Mouse (Mus musculus) induced T-regulatory cell, adult 2 months (primary cell): ENCODE measurements around the gene Defb19.

Experiments used
- DNase-seq: peaks from one replicate; pipeline ENCODE4 v3.0.0-alpha.2; 2012; ENCODE audit warnings: low read depth

Gene Defb19

GRCm38 (mm10) chr2:152580107-152580506, at the start of gene Defb19:
Gene Defb19 (minus strand): TSS chr2:152580312.
- DNase-seq, result no peak

- DNase-seq, result no peak
These were observed 49.8 kb upstream of the Defb19 start for GRCm38 (mm10) chr2:152629904-152630303.

GRCm38 (mm10) chr2:152629239-152629638, 49.1 kb upstream of the Defb19 start:
- no peak for DNase-seq

GRCm38 (mm10) chr2:152628066-152628465, 48.0 kb upstream of the Defb19 start:
- DNase-seq, result no peak

GRCm38 (mm10) chr2:152626774-152627591, 46.9 kb upstream of the Defb19 start, which contains the start of gene Rem1:
Gene Rem1 (plus strand): TSS chr2:152626951.
- DNase-seq, result no peak

GRCm38 (mm10) chr2:152625256-152625655, 45.1 kb upstream of the Defb19 start:
- DNase-seq, result no peak

- no peak for DNase-seq
These were observed 44.5 kb upstream of the Defb19 start for GRCm38 (mm10) chr2:152624566-152624965.

GRCm38 (mm10) chr2:152622953-152623352, 42.8 kb upstream of the Defb19 start, which contains the start of gene Defb25:
Gene Defb25 (minus strand): TSS chr2:152623053.
- no peak for DNase-seq

- DNase-seq, result no peak
These were observed 42.0 kb upstream of the Defb19 start for GRCm38 (mm10) chr2:152622151-152622550.

- no peak for DNase-seq
These were observed 40.4 kb upstream of the Defb19 start for GRCm38 (mm10) chr2:152620367-152621134.

- DNase-seq, result peak; percentile 57
These were observed 37.3 kb upstream of the Defb19 start for GRCm38 (mm10) chr2:152617374-152617773.

GRCm38 (mm10) chr2:152616470-152616869, 36.4 kb upstream of the Defb19 start:
- DNase-seq, result no peak

- peak; percentile 78 for DNase-seq
These were observed 35.5 kb upstream of the Defb19 start for GRCm38 (mm10) chr2:152615563-152615962.

- no peak for DNase-seq
These were observed 32.1 kb upstream of the Defb19 start for GRCm38 (mm10) chr2:152612193-152612592.

- DNase-seq, result no peak
These were observed 28.6 kb upstream of the Defb19 start for GRCm38 (mm10) chr2:152608719-152609118.

- DNase-seq, result no peak
These were observed 27.6 kb upstream of the Defb19 start for GRCm38 (mm10) chr2:152607746-152608145.

- peak; percentile 53 for DNase-seq
These were observed 23.9 kb upstream of the Defb19 start, which contains the start of gene Defb36 for GRCm38 (mm10) chr2:152604057-152604456. Gene Defb36 (plus strand): TSS chr2:152604327.

GRCm38 (mm10) chr2:152601275-152601960, 21.3 kb upstream of the Defb19 start:
- no peak for DNase-seq

- DNase-seq, result no peak
These were observed 20.0 kb upstream of the Defb19 start for GRCm38 (mm10) chr2:152600076-152600475.

- no peak for DNase-seq
These were observed 19.2 kb upstream of the Defb19 start, which contains the start of gene Defb45 for GRCm38 (mm10) chr2:152599299-152599698. Gene Defb45 (minus strand): TSS chr2:152599399.

GRCm38 (mm10) chr2:152589021-152589420, 8.9 kb upstream of the Defb19 start:
- no peak for DNase-seq

- DNase-seq, result no peak
These were observed 8.3 kb upstream of the Defb19 start for GRCm38 (mm10) chr2:152588450-152588849.
